ENCODE assay signal across 8 mouse cellular contexts in genomic region chr10:70152190-70152743, GRCm38 (mm10). TPM values are rescaled to one million over a fixed set of nuclear protein-coding genes. Genes with fewer than 3 reads are reported as not detected.
A peak's percentile ranks its signal among the peaks of the same experiment; 100 is the strongest.
DNase-seq lines count a peak whose midpoint lies in the region; ATAC-seq and TF ChIP-seq lines count a peak whose summit lies in the region.

No protein-coding gene starts in this region.

- H3K9me3 ChIP-seq in embryonic facial prominence, embryonic 10.5 days = no peaks in the 10 kb centered on the region
- no peaks in the 10 kb centered on the region for H3K9me3 ChIP-seq in hindbrain, embryonic 12.5 days (replicated peaks)

- no peak overlapping the region for H3K4me3 ChIP-seq in embryonic facial prominence, embryonic 10.5 days
- no peak overlapping the region for H3K4me3 ChIP-seq in hindbrain, embryonic 12.5 days
- no peak overlapping the region for H3K4me3 ChIP-seq in cerebellum, adult 2 months (replicated peaks; ENCODE audit: insufficient read depth, low read depth, low read length)

- peak; percentile 60 for DNase-seq in embryo, embryonic 10 days (ENCODE audit: low spot score)
- peak; percentile 41 for DNase-seq in embryonic facial prominence, embryonic 10.5 days (ENCODE audit: low spot score)
- peak; percentile 39 for DNase-seq in lung, postnatal 14 days
- DNase-seq in c-Kit-positive CD71-positive TER-119-positive erythroid progenitor cells, embryonic 14.5 days (ENCODE audit: low spot score) = no peak
- DNase-seq in right cerebral cortex, postnatal 36 days (ENCODE audit: low spot score in 2 of 2) = no peak
- DNase-seq in cerebellum, adult 2 months = no peak
- DNase-seq in urinary bladder, adult 2 months (ENCODE audit: low spot score) = no peak

- no peak for TF ChIP-seq CTCF in cerebellum, adult 2 months (IDR thresholded peaks at IDR 0.05; ENCODE audit: borderline replicate concordance, insufficient read depth, low read depth, low read length)

- H3K9ac ChIP-seq in hindbrain, embryonic 12.5 days = no peak overlapping the region

- H3K4me1 ChIP-seq in embryonic facial prominence, embryonic 10.5 days = peaks cover 54% of the 10 kb centered on the region
- peaks cover 32% of the 10 kb centered on the region for H3K4me1 ChIP-seq in hindbrain, embryonic 12.5 days
- peaks cover 18% of the 10 kb centered on the region for H3K4me1 ChIP-seq in cerebellum, adult 2 months (ENCODE audit: control insufficient read depth, insufficient read depth, low read length)

- no peaks in the 10 kb centered on the region for H3K27me3 ChIP-seq in embryonic facial prominence, embryonic 10.5 days (replicated peaks; ENCODE audit: low read depth, poor library complexity, severe bottlenecking)
- H3K27me3 ChIP-seq in hindbrain, embryonic 12.5 days = no peaks in the 10 kb centered on the region
- no peaks in the 10 kb centered on the region for H3K27me3 ChIP-seq in cerebellum, adult 2 months (ENCODE audit: control insufficient read depth, insufficient read depth, low read length)

- H3K27ac ChIP-seq in embryonic facial prominence, embryonic 10.5 days (replicated peaks) = peak overlapping the region; percentile 83
- peak overlapping the region; percentile 35 for H3K27ac ChIP-seq in hindbrain, embryonic 12.5 days
- no peak overlapping the region for H3K27ac ChIP-seq in cerebellum, adult 2 months (ENCODE audit: insufficient read depth, low read length)

- TF ChIP-seq POLR2A in cerebellum, adult 2 months (IDR thresholded peaks at IDR 0.05; ENCODE audit: borderline replicate concordance, insufficient read depth, low read length) = no peak

- H3K4me2 ChIP-seq in hindbrain, embryonic 12.5 days (replicated peaks) = no peak overlapping the region

- H3K36me3 ChIP-seq in embryonic facial prominence, embryonic 10.5 days (replicated peaks) = peaks cover 78% of the 10 kb centered on the region
- peaks cover 39% of the 10 kb centered on the region for H3K36me3 ChIP-seq in hindbrain, embryonic 12.5 days

- no peak for ATAC-seq in hindbrain, embryonic 12.5 days (ENCODE audit: low FRiP score)

- WGBS in embryonic facial prominence, embryonic 10.5 days = 40% methylated on average over 12 of the region's 12 CpGs
- 63% methylated on average over 12 of the region's 12 CpGs for WGBS in hindbrain, embryonic 12.5 days
- 70% methylated on average over 12 of the region's 12 CpGs for WGBS in cerebellum, adult 2 months

RNA-seq across cellular contexts. Expression of gene Mrln, which starts 52.2 kb away (rescaled TPM):
- 2.1 and 2.6 TPM in 2 replicates for polyA plus RNA-seq in embryonic facial prominence, embryonic 10.5 days (2016; fragmentation: Nextera tagmentation; extraction: Ambion mirVana)
- 3.8 and 7.2 TPM in 2 replicates for polyA plus RNA-seq in hindbrain, embryonic 12.5 days (2016; fragmentation: Nextera tagmentation; extraction: Ambion mirVana)
- polyA plus RNA-seq in cerebellum, adult 2 months (2012; rRNA removed) = 13.1 and 16.3 TPM in 2 replicates
- polyA plus RNA-seq in urinary bladder, adult 2 months (2012; rRNA removed) = 0.34 and 1.5 TPM in 2 replicates

RNA-seq across cellular contexts. Expression of gene Ccdc6, which starts 55.3 kb away (rescaled TPM):
- polyA plus RNA-seq in embryonic facial prominence, embryonic 10.5 days (2016; fragmentation: Nextera tagmentation; extraction: Ambion mirVana) = 19.6 and 19.9 TPM in 2 replicates
- polyA plus RNA-seq in hindbrain, embryonic 12.5 days (2016; fragmentation: Nextera tagmentation; extraction: Ambion mirVana) = 17.0 and 18.9 TPM in 2 replicates
- polyA plus RNA-seq in cerebellum, adult 2 months (2012; rRNA removed) = 28.0 and 31.7 TPM in 2 replicates
- polyA plus RNA-seq in urinary bladder, adult 2 months (2012; rRNA removed) = 37.9 and 45.4 TPM in 2 replicates

Comparison
In these comparisons a context has a peak if more than half of its experiments do, and no peak if none do; other contexts are left out.
1. DNase-seq: peak in embryo, embryonic 10 days (single experiment), embryonic facial prominence, embryonic 10.5 days (single experiment) and lung, postnatal 14 days (single experiment); none in c-Kit-positive CD71-positive TER-119-positive erythroid progenitor cells, embryonic 14.5 days (single experiment), right cerebral cortex, postnatal 36 days (0 of 2), cerebellum, adult 2 months (0 of 2) and urinary bladder, adult 2 months (single experiment).